Comparison of ENCODE assay signal across 9 mouse cellular contexts in genomic region chr7:28151584-28152221, GRCm38 (mm10). TPM values are rescaled to one million over a fixed set of nuclear protein-coding genes. Genes with fewer than 3 reads are reported as not detected.
DNase-seq lines count a peak whose midpoint lies in the region; ATAC-seq and TF ChIP-seq lines count a peak whose summit lies in the region.
"Had no signal": no experiment of that assay in that cellular context is flagged by ENCODE, and none has a peak within 500 bp of the region (broad histone marks: within the 10 kb centered on the region; RNA-seq: fewer than 3 reads in every experiment).

No protein-coding gene starts in this region.

- DNase-seq in kidney, adult 9 months, result peak; percentile 41
- peak; percentile 49 for DNase-seq in MEL (ENCODE audit: low read depth, low spot score)
- peak; percentile 68 for DNase-seq in liver, postnatal 0 days
- DNase-seq in spleen, postnatal 36 days (ENCODE audit: low spot score in 2 of 2), result peak; percentile 12 to 19

- H3K27ac ChIP-seq in kidney, embryonic 15.5 days, result no peak overlapping the region
- H3K27ac ChIP-seq in MEL (ENCODE audit: control insufficient read depth, low read depth, low read length), result no peak overlapping the region
- no peak overlapping the region for H3K27ac ChIP-seq in intestine, postnatal 0 days (ENCODE audit: low read depth, low read length)
- H3K27ac ChIP-seq in liver, postnatal 0 days (ENCODE audit: low read depth), result no peak overlapping the region

- H3K79me2 ChIP-seq in MEL (ENCODE audit: control insufficient read depth, insufficient read depth, low read length, poor library complexity), result no peaks in the 10 kb centered on the region

- H3K27me3 ChIP-seq in kidney, embryonic 15.5 days, result 0 out of 2 replicates have a peak, but pooled peaks cover 5% of the 10 kb centered on the region
- no peaks in the 10 kb centered on the region for H3K27me3 ChIP-seq in MEL (ENCODE audit: control insufficient read depth in 1 of 2, insufficient read depth in 2 of 2, low read length in 2 of 2)
- H3K27me3 ChIP-seq in intestine, postnatal 0 days (replicated peaks; ENCODE audit: control insufficient read depth, insufficient read depth, low read length), result no peaks in the 10 kb centered on the region
- no peaks in the 10 kb centered on the region for H3K27me3 ChIP-seq in liver, postnatal 0 days (ENCODE audit: insufficient read depth, low read length)

- H3K36me3 ChIP-seq in kidney, embryonic 15.5 days, result no peaks in the 10 kb centered on the region
- H3K36me3 ChIP-seq in MEL (ENCODE audit: control insufficient read depth in 1 of 2, insufficient read depth in 2 of 2, low read length in 2 of 2), result no peaks in the 10 kb centered on the region
- no peaks in the 10 kb centered on the region for H3K36me3 ChIP-seq in intestine, postnatal 0 days (ENCODE audit: control insufficient read depth, insufficient read depth)
- H3K36me3 ChIP-seq in liver, postnatal 0 days (replicated peaks; ENCODE audit: insufficient read depth, low read length), result no peaks in the 10 kb centered on the region

- no peak for TF ChIP-seq POLR2A in MEL (IDR thresholded peaks at IDR 0.05; ENCODE audit: control insufficient read depth in 1 of 2, insufficient read depth in 1 of 2, low read depth in 1 of 2, low read length in 2 of 2, poor library complexity in 1 of 2)

- TF ChIP-seq CTCF in MEL (IDR thresholded peaks at IDR 0.05 in 2 of 3, conservative IDR thresholded peaks at IDR 0.05 in 1 of 3; ENCODE audit: control insufficient read depth in 1 of 3, insufficient read depth in 1 of 3, low read depth in 2 of 3, low read length in 3 of 3, poor library complexity in 1 of 3, severe bottlenecking in 1 of 3), result peak; percentile 64 to 76 (median 70)
- peak; percentile 84 for TF ChIP-seq CTCF in intestine, postnatal 0 days (IDR thresholded peaks at IDR 0.05; ENCODE audit: low read depth)
- peak; percentile 75 for TF ChIP-seq CTCF in liver, postnatal 0 days (IDR thresholded peaks at IDR 0.05; ENCODE audit: low read depth)

- H3K4me2 ChIP-seq in kidney, embryonic 15.5 days, result no peak overlapping the region
- H3K4me2 ChIP-seq in intestine, postnatal 0 days (replicated peaks; ENCODE audit: low read depth), result no peak overlapping the region
- H3K4me2 ChIP-seq in liver, postnatal 0 days (ENCODE audit: low read depth, low read length), result 0 out of 2 replicates have a peak overlapping the region, but pooled peaks have one; percentile 22

- H3K9me3 ChIP-seq in kidney, embryonic 15.5 days (replicated peaks), result no peaks in the 10 kb centered on the region
- H3K9me3 ChIP-seq in MEL (replicated peaks; ENCODE audit: insufficient read depth, low read length), result no peaks in the 10 kb centered on the region
- H3K9me3 ChIP-seq in intestine, postnatal 0 days (ENCODE audit: control insufficient read depth), result no peaks in the 10 kb centered on the region
- no peaks in the 10 kb centered on the region for H3K9me3 ChIP-seq in liver, postnatal 0 days (ENCODE audit: low read length)

- no peak overlapping the region for H3K4me3 ChIP-seq in kidney, embryonic 15.5 days (replicated peaks)
- H3K4me3 ChIP-seq in MEL (ENCODE audit: control insufficient read depth in 1 of 2, insufficient read depth in 1 of 2, low read depth in 2 of 2, low read length in 2 of 2), result no peak overlapping the region
- H3K4me3 ChIP-seq in intestine, postnatal 0 days (ENCODE audit: low read depth, low read length), result no peak overlapping the region
- H3K4me3 ChIP-seq in liver, postnatal 0 days (ENCODE audit: low read depth, low read length), result no peak overlapping the region

- 19% methylated on average over 13 of the region's 13 CpGs for WGBS in kidney, embryonic 15.5 days
- WGBS in intestine, postnatal 0 days, result 19% methylated on average over 13 of the region's 13 CpGs
- WGBS in liver, postnatal 0 days (ENCODE audit: insufficient replicate concordance), result 10% methylated on average over 13 of the region's 13 CpGs

- no peak for ATAC-seq in kidney, embryonic 15.5 days (replicated peaks; ENCODE audit: low FRiP score)
- peak; percentile 65 for ATAC-seq in common myeloid progenitor, adult 5-6 weeks (replicated peaks; ENCODE audit: low read depth, poor library complexity, severe bottlenecking)
- no peak for ATAC-seq in intestine, postnatal 0 days
- ATAC-seq in liver, postnatal 0 days, result no peak
- ATAC-seq in erythroid progenitor cell, adult 5-6 weeks (replicated peaks; ENCODE audit: low FRiP score, poor library complexity, severe bottlenecking), result no peak

- TF ChIP-seq RAD21 in MEL (IDR thresholded peaks at IDR 0.05; ENCODE audit: low read depth, low read length), result peak; percentile 30

- H3K4me1 ChIP-seq in kidney, embryonic 15.5 days, result no peaks in the 10 kb centered on the region
- peaks cover 0 to 10% of the 10 kb centered on the region in 2 experiments; a peak in 2 of 4 replicates for H3K4me1 ChIP-seq in MEL (ENCODE audit: control insufficient read depth in 1 of 2, insufficient read depth in 2 of 2, low read length in 2 of 2)
- H3K4me1 ChIP-seq in intestine, postnatal 0 days (replicated peaks; ENCODE audit: control insufficient read depth, insufficient read depth, low read length), result no peaks in the 10 kb centered on the region
- H3K4me1 ChIP-seq in liver, postnatal 0 days (ENCODE audit: insufficient read depth), result no peaks in the 10 kb centered on the region

- H3K9ac ChIP-seq in kidney, embryonic 15.5 days, result no peak overlapping the region
- no peak overlapping the region for H3K9ac ChIP-seq in MEL (ENCODE audit: control insufficient read depth, low read depth, low read length, poor library complexity, severe bottlenecking)
- no peak overlapping the region for H3K9ac ChIP-seq in intestine, postnatal 0 days (ENCODE audit: low read depth, low read length)
- no peak overlapping the region for H3K9ac ChIP-seq in liver, postnatal 0 days (replicated peaks)

- no peak for TF ChIP-seq EP300 in MEL (IDR thresholded peaks at IDR 0.05; ENCODE audit: low read depth in 1 of 2, low read length in 2 of 2)
- no peak for TF ChIP-seq EP300 in liver, postnatal 0 days (IDR thresholded peaks at IDR 0.05; ENCODE audit: low read depth)

TF ChIP-seq in MEL, 35 proteins besides CTCF, POLR2A, EP300 and RAD21:
- TF ChIP-seq GATA1 (IDR thresholded peaks at IDR 0.05; ENCODE audit: low read depth, low read length) (no peak), ZMIZ1 (IDR thresholded peaks at IDR 0.05; ENCODE audit: low read depth, low read length) (no peak), TAL1 (IDR thresholded peaks at IDR 0.05; ENCODE audit: low read length) (no peak), SIN3A (IDR thresholded peaks at IDR 0.05; ENCODE audit: low read length) (no peak), SMC3 (IDR thresholded peaks at IDR 0.05; ENCODE audit: low read depth, low read length) (peak; percentile 68), ZC3H11A (IDR thresholded peaks at IDR 0.05; ENCODE audit: low read depth, low read length) (no peak), NRF1 (IDR thresholded peaks at IDR 0.05; ENCODE audit: insufficient read depth, low read depth, low read length, poor library complexity, severe bottlenecking) (no peak), GABPA (IDR thresholded peaks at IDR 0.05; ENCODE audit: low read depth, low read length) (no peak)

RNA-seq across cellular contexts. Expression of gene Fbl, which starts 17.8 kb away (rescaled TPM):
- polyA plus RNA-seq in kidney, embryonic 15.5 days (2015; fragmentation: Nextera tagmentation; extraction: Ambion mirVana), result 147 and 154 TPM in 2 replicates
- 262 and 268 TPM in 2 replicates for total RNA-seq in MEL (2012; rRNA removed)
- 100 to 1,000 TPM in 1 of 2 experiments, not detected in 1; 819 TPM for polyA plus RNA-seq in MEL (2012; ENCODE audit: insufficient read depth in 1 of 2, insufficient read length in 2 of 2, low read depth in 1 of 2, low replicate concordance in 2 of 2, missing spikeins in 1 of 2)
- total RNA-seq in common myeloid progenitor, adult 5-6 weeks (2017), result 193 and 260 TPM in 2 replicates
- polyA plus RNA-seq in intestine, postnatal 0 days (2015; fragmentation: Nextera tagmentation; extraction: Ambion mirVana), result 60.6 and 67.1 TPM in 2 replicates
- polyA plus RNA-seq in liver, postnatal 0 days (2015; fragmentation: Nextera tagmentation; extraction: Ambion mirVana), result 48.4 and 51.6 TPM in 2 replicates
- 18.4 and 40.4 TPM in 2 replicates for total RNA-seq in erythroid progenitor cell, adult 5-6 weeks (2015; ENCODE audit: low replicate concordance)
- total RNA-seq in erythroid progenitor cell, adult 5-6 weeks (2017; ENCODE audit: low replicate concordance), result 15.7 and 17.5 TPM in 2 replicates

RNA-seq across cellular contexts. Expression of gene 9530053A07Rik, which starts 22.4 kb away (rescaled TPM):
- 0.03 TPM in 1 of 2 replicates, not detected in the other for polyA plus RNA-seq in kidney, embryonic 15.5 days (2015; fragmentation: Nextera tagmentation; extraction: Ambion mirVana)
- not detected in 2 replicates for total RNA-seq in MEL (2012; rRNA removed)
- polyA plus RNA-seq in MEL (2012; ENCODE audit: insufficient read depth in 1 of 2, insufficient read length in 2 of 2, low read depth in 1 of 2, low replicate concordance in 2 of 2, missing spikeins in 1 of 2), result not detected
- total RNA-seq in common myeloid progenitor, adult 5-6 weeks (2017), result not detected in 2 replicates
- polyA plus RNA-seq in intestine, postnatal 0 days (2015; fragmentation: Nextera tagmentation; extraction: Ambion mirVana), result 2.3 and 2.4 TPM in 2 replicates
- polyA plus RNA-seq in liver, postnatal 0 days (2015; fragmentation: Nextera tagmentation; extraction: Ambion mirVana), result 0.01 TPM in 1 of 2 replicates, not detected in the other
- not detected in 2 replicates for total RNA-seq in erythroid progenitor cell, adult 5-6 weeks (2015; ENCODE audit: low replicate concordance)
- not detected in 2 replicates for total RNA-seq in erythroid progenitor cell, adult 5-6 weeks (2017; ENCODE audit: low replicate concordance)
- polyA plus RNA-seq: lung, embryonic 16.5 days had no signal

RNA-seq across cellular contexts. Expression of gene Dyrk1b, which starts 27.6 kb away (rescaled TPM):
- polyA plus RNA-seq in kidney, embryonic 15.5 days (2015; fragmentation: Nextera tagmentation; extraction: Ambion mirVana), result 14.3 and 15.7 TPM in 2 replicates
- 0.69 and 0.85 TPM in 2 replicates for total RNA-seq in MEL (2012; rRNA removed)
- polyA plus RNA-seq in MEL (2012; ENCODE audit: insufficient read depth in 1 of 2, insufficient read length in 2 of 2, low read depth in 1 of 2, low replicate concordance in 2 of 2, missing spikeins in 1 of 2), result under 1 TPM in 1 of 2 experiments, not detected in 1; 0.89 TPM
- 2.4 and 3.3 TPM in 2 replicates for total RNA-seq in common myeloid progenitor, adult 5-6 weeks (2017)
- polyA plus RNA-seq in intestine, postnatal 0 days (2015; fragmentation: Nextera tagmentation; extraction: Ambion mirVana), result 7.0 and 8.2 TPM in 2 replicates
- polyA plus RNA-seq in liver, postnatal 0 days (2015; fragmentation: Nextera tagmentation; extraction: Ambion mirVana), result 4.0 and 4.5 TPM in 2 replicates
- total RNA-seq in erythroid progenitor cell, adult 5-6 weeks (2015; ENCODE audit: low replicate concordance), result 7.5 and 10.1 TPM in 2 replicates
- total RNA-seq in erythroid progenitor cell, adult 5-6 weeks (2017; ENCODE audit: low replicate concordance), result 8.4 and 12.5 TPM in 2 replicates

Comparison
In these comparisons a context has a peak if more than half of its experiments do, and no peak if none do; other contexts are left out.
1. DNase-seq: peak in every context shown above with its lines; median percentile 68 in liver, postnatal 0 days; 49 in MEL; 41 in kidney, adult 9 months; 16 in spleen, postnatal 36 days.